In the genomic region with DNA sequence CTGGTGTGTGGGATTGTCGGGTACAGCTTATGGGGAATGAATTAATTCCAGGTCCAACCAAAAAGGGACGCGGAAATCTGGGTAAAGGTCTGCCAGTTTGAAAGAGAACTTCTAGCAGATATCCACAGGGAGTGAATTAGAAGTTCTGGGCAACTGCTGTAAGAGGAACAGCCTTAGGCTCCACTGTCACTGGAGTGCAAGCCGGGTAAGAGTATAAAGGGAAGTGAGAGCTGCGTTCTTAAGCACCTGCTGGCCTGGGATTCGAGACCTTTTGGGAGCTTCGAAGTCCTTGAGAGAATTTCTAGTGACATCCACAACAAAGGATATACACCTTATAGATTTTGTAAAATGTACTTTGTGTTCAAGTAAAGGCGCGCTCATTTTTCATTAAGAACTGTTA, we compare ENCODE assay signal across 7 mouse cellular contexts. TPM values are rescaled to one million over a fixed set of nuclear protein-coding genes. Genes with fewer than 3 reads are reported as not detected.
A peak's percentile ranks its signal among the peaks of the same experiment; 100 is the strongest.
DNase-seq lines count a peak whose midpoint lies in the region; ATAC-seq lines count a peak whose summit lies in the region.

No protein-coding gene starts in this region.

- H3K4me2 ChIP-seq in liver, embryonic 11.5 days, result peak overlapping the region; percentile 73
- peak overlapping the region; percentile 94 for H3K4me2 ChIP-seq in forebrain, embryonic 16.5 days (ENCODE audit: low read length)
- peak overlapping the region; percentile 62 for H3K4me2 ChIP-seq in liver, embryonic 12.5 days
- peak overlapping the region; percentile 87 for H3K4me2 ChIP-seq in stomach, embryonic 15.5 days

- H3K27me3 ChIP-seq in liver, embryonic 11.5 days (replicated peaks; ENCODE audit: control insufficient read depth, insufficient read depth, low read length), result peaks cover 15% of the 10 kb centered on the region
- H3K27me3 ChIP-seq in forebrain, embryonic 16.5 days (replicated peaks; ENCODE audit: control insufficient read depth, insufficient read depth, low read length), result peaks cover 8% of the 10 kb centered on the region; the same call in 1 of the 2 replicates
- H3K27me3 ChIP-seq in liver, embryonic 12.5 days (replicated peaks), result peaks cover 21% of the 10 kb centered on the region; the same call in 1 of the 2 replicates
- H3K27me3 ChIP-seq in stomach, embryonic 15.5 days (replicated peaks), result 0 out of 2 replicates have a peak, but pooled peaks cover 3% of the 10 kb centered on the region

- H3K9me3 ChIP-seq in liver, embryonic 11.5 days (ENCODE audit: control insufficient read depth, low read length), result no peaks in the 10 kb centered on the region
- no peaks in the 10 kb centered on the region for H3K9me3 ChIP-seq in forebrain, embryonic 16.5 days (ENCODE audit: control insufficient read depth, low read length)
- no peaks in the 10 kb centered on the region for H3K9me3 ChIP-seq in liver, embryonic 12.5 days (replicated peaks)
- no peaks in the 10 kb centered on the region for H3K9me3 ChIP-seq in stomach, embryonic 15.5 days

- no peak overlapping the region for H3K9ac ChIP-seq in liver, embryonic 11.5 days (ENCODE audit: low read depth, low read length)
- H3K9ac ChIP-seq in forebrain, embryonic 16.5 days (replicated peaks; ENCODE audit: low read depth, low read length), result no peak overlapping the region
- H3K9ac ChIP-seq in liver, embryonic 12.5 days, result no peak overlapping the region
- H3K9ac ChIP-seq in stomach, embryonic 15.5 days, result no peak overlapping the region

- no peak for DNase-seq in liver, embryonic 11.5 days (ENCODE audit: low spot score)
- no peak for DNase-seq in liver
- DNase-seq in cerebellum, postnatal 25 days, result no peak

- no peak overlapping the region for H3K27ac ChIP-seq in liver, embryonic 11.5 days (ENCODE audit: low read depth, low read length)
- H3K27ac ChIP-seq in forebrain, embryonic 16.5 days (ENCODE audit: low read length), result no peak overlapping the region
- H3K27ac ChIP-seq in liver, embryonic 12.5 days, result no peak overlapping the region
- H3K27ac ChIP-seq in stomach, embryonic 15.5 days, result no peak overlapping the region

- WGBS in liver, embryonic 11.5 days, result 51% methylated on average over 9 of the region's 9 CpGs
- WGBS in forebrain, embryonic 16.5 days, result 37% methylated on average over 9 of the region's 9 CpGs
- WGBS in liver, embryonic 12.5 days (ENCODE audit: insufficient replicate concordance), result 38% methylated on average over 9 of the region's 9 CpGs
- 58% methylated on average over 9 of the region's 9 CpGs for WGBS in stomach, embryonic 15.5 days

- H3K4me1 ChIP-seq in liver, embryonic 11.5 days (replicated peaks; ENCODE audit: control insufficient read depth, insufficient read depth, low read length), result no peaks in the 10 kb centered on the region
- peaks cover 10% of the 10 kb centered on the region for H3K4me1 ChIP-seq in forebrain, embryonic 16.5 days (replicated peaks; ENCODE audit: control insufficient read depth, insufficient read depth, low read length)
- H3K4me1 ChIP-seq in liver, embryonic 12.5 days, result no peaks in the 10 kb centered on the region
- H3K4me1 ChIP-seq in stomach, embryonic 15.5 days, result peaks cover 4% of the 10 kb centered on the region; the same call in 1 of the 2 replicates

- peak overlapping the region; percentile 40; the same call in 1 of the 2 replicates for H3K4me3 ChIP-seq in liver, embryonic 11.5 days (ENCODE audit: low read depth, low read length)
- H3K4me3 ChIP-seq in forebrain, embryonic 16.5 days (replicated peaks; ENCODE audit: low read length), result peak overlapping the region; percentile 52
- H3K4me3 ChIP-seq in liver, embryonic 12.5 days, result no peak overlapping the region
- peak overlapping the region; percentile 47 for H3K4me3 ChIP-seq in stomach, embryonic 15.5 days (replicated peaks)

- no peak for ATAC-seq in liver, embryonic 11.5 days (replicated peaks; ENCODE audit: low FRiP score)
- ATAC-seq in forebrain, embryonic 16.5 days, result no peak
- ATAC-seq in liver, embryonic 12.5 days, result no peak
- ATAC-seq in stomach, embryonic 15.5 days (ENCODE audit: insufficient read depth, low FRiP score, low read depth), result no peak
- no peak for ATAC-seq in megakaryocyte-erythroid progenitor cell, adult 5-6 weeks (replicated peaks; ENCODE audit: low FRiP score, low TSS enrichment, poor library complexity, severe bottlenecking)

- no peaks in the 10 kb centered on the region for H3K36me3 ChIP-seq in liver, embryonic 11.5 days (ENCODE audit: control insufficient read depth, insufficient read depth, low read length)
- no peaks in the 10 kb centered on the region for H3K36me3 ChIP-seq in forebrain, embryonic 16.5 days (ENCODE audit: control insufficient read depth, insufficient read depth)
- H3K36me3 ChIP-seq in liver, embryonic 12.5 days, result no peaks in the 10 kb centered on the region
- no peaks in the 10 kb centered on the region for H3K36me3 ChIP-seq in stomach, embryonic 15.5 days

RNA-seq across cellular contexts. Expression of gene Ptgfr, which starts 0.3 kb away (rescaled TPM):
- polyA plus RNA-seq in liver, embryonic 11.5 days (2014; fragmentation: Nextera tagmentation; extraction: Ambion mirVana), result 0.08 and 0.60 TPM in 2 replicates
- 1.3 and 1.6 TPM in 2 replicates for polyA plus RNA-seq in forebrain, embryonic 16.5 days (2015; fragmentation: Nextera tagmentation; extraction: Ambion mirVana)
- polyA plus RNA-seq in liver, embryonic 12.5 days (2016; fragmentation: Nextera tagmentation; extraction: Ambion mirVana), result 0.22 and 0.41 TPM in 2 replicates
- polyA plus RNA-seq in stomach, embryonic 15.5 days (2015; fragmentation: Nextera tagmentation; extraction: Ambion mirVana), result 0.64 and 0.83 TPM in 2 replicates
- not detected in 2 replicates for total RNA-seq in megakaryocyte-erythroid progenitor cell, adult 5-6 weeks (2014; fragmentation: Nextera tagmentation)
- total RNA-seq in megakaryocyte-erythroid progenitor cell, adult 5-6 weeks (2017), result not detected in 2 replicates
